Mouse (Mus musculus) adrenal gland, postnatal 10 days (tissue): ENCODE results near the gene Rpl11. TPM values are rescaled to one million over a fixed set of nuclear protein-coding genes. Genes with fewer than 3 reads are reported as not detected.

ENCODE experiments used
- DNase-seq: peaks from one replicate; pipeline ENCODE4 v3.0.0; 2021; ENCODE audit warnings: mixed read lengths
- total RNA-seq, 2 experiments: library from RNA; stranded (reverse); gene quantifications; 2 replicates each; pipeline ENCODE4 v1.2.3; 2021

Gene Rpl11
- total RNA-seq, 2 experiments from 2014 or later, result 633 to 663 TPM

DNA sequence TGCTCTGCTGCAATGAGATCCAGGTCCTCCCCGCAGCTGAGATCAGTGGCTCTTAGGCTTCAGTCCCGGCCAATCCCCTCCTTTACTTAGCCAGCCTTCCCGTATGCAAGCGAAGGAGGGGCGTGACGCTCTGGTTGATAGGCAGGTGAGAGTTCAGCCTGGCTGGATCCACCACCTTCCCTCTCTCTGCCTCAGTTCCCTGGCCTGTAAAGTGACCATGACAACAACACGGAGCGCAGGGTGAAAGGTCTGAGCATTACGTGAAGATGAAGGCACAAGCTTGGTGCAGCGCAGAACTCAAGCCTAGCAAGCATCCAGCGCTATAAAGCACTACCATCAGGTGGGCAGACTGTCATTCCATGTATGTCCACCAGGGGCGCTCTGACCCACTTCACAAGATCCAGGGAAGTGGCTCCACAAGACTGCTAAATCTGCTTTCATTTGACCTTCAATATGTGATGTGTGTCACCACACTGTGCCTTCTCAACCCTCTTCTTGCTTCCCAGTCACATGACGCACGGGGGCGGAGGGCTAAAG lies 18.0 kb upstream of the Rpl11 start:
- peak; percentile 87 for DNase-seq

DNA sequence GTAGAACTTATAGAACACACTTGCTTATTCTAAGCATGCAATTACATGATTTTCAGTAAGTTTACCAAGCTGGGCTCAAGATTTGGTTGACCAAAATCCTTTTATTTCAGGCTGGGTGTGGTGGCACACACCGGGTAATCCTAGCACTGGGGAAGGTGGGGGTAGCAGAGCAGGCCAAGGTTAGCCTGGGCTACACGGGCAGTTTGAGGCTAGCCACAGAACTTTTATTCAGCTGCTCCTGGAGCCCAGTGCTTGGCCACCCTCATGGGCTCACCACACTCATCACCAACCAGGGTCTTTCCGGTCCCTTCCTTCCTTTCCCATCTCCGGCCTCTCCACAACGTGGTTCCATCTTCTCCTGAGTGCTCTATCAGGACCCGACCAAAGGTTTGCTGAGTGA lies 17.4 kb upstream of the Rpl11 start:
- DNase-seq, result no peak

DNA sequence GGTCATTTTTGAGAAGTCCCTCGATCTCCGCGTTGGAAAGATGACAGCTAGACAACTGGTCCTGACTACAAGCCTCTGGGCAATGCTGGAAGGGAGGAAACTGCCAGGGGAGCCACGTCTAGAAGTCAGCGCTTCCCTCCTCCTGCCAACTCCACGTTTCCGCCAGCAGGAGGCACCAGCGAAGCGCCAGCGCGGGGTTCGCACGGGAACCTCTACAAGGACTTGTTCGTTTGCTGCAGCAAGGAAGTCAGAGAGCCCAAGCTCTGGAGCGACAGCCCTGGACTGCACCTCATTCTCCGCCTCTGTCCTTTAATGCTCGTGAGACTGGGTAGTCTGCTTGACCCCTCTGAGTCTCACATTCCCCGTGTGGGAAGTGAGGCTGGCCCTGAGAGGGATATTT lies 16.7 kb upstream of the Rpl11 start:
- DNase-seq, result peak; percentile 91

DNA sequence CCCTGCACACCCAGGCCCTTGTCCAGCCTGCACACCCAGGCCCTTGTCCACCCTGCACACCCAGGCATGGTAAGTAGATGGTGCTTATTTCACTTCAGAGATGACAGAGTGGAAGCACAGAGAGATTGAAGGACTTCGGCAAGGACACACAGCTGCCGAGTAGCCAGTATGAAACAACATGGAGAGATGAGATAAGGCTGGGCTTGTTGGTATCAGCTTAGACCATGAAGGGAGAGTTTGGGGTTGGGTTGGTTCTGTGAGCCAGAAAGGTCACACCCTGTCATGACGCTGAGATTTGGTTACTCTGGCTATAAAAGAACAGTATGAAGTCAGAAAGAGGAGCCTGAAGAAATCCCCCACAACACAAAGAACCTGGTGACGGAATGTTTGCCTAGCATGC lies 16.1 kb upstream of the Rpl11 start:
- DNase-seq, result no peak

DNA sequence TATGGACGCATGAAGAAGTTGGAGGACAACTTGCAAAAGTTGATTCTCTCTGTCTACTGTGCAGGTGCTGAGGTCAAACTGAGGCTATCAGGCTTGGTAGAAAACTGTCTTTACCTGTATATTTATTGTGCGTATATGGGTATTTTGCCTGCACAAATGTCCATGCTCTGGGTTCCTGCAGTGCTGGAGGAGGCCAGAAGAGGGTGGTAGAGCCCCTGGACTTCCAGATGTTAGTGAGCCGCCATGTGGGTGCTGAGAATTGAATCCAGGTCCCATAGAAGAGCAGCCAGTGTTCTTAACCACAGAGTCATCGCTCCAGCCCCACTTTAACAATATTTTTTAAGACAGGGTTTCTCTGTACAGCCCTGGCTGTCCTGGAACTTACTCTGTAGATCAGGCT lies 9.9 kb upstream of the Rpl11 start:
- DNase-seq, result no peak

DNA sequence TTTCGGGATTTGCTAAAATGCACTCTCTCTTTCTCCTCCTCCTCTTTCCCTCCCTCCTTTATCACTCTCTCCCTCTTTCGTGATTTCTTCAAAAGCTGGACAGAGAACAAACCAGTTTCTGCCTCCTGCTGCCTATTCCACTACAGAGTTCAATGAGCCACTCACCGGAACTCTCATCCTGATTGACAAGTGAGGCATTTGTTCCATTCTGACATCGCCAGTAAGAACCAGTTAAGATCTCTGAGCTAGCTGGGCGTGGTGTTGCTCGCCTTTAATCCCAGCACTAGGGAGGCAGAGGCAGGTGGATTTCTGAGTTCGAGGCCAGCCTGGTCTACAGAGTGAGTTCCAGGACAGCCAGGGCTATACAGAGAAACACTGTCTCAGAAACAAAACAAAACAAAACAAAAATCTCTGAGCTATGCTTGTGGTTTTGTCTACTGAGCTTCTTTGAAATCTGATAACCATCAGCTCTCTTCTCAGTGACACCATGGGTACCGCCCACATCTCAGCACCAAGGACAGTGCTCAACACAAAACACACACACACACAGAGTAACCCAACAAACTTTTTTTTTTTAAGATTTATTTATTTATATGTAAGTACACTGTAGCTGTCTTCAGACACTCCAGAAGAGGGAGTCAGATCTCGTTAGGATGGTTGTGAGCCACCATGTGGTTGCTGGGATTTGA lies 6.7 kb upstream of the Rpl11 start:
- DNase-seq, result peak; percentile 43

DNA sequence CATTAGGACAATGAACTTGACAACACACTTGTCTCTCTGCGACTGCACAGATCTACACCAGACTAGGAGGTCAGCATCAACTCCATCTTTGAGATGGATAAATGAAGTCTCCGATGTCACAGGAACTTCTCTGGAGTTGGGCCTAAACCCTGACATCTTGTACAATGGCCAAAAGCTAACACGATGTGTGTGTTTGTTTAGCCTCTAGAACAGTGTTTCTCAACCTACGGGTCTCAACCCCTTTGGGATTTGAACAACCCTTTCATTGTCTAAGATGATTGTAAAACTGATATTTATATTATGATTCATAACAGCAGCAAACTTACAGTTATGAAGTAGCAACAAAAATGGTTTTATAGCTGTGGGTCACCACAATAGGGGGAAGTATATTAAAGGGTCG lies 4.7 kb upstream of the Rpl11 start:
- no peak for DNase-seq

DNA sequence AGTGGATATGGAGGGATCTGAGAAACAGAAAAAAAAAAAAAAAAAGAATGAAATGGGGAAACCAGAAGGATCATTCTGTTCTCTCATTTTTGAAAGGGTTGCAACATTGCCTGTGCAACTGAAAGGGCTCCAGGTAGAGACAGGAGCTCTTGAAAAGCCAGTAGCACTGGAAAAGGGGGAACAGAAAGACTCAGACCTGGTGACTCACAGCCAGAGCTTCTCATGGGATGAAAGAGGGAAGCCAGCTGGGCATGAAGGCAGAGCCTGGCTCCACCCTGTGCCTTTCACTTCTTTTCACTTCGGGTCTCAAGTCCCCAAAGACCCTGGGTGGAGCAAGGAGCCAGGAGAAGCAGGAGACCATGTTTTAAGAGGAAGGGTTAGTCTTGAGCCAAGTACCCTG lies 2.8 kb upstream of the Rpl11 start:
- no peak for DNase-seq

DNA sequence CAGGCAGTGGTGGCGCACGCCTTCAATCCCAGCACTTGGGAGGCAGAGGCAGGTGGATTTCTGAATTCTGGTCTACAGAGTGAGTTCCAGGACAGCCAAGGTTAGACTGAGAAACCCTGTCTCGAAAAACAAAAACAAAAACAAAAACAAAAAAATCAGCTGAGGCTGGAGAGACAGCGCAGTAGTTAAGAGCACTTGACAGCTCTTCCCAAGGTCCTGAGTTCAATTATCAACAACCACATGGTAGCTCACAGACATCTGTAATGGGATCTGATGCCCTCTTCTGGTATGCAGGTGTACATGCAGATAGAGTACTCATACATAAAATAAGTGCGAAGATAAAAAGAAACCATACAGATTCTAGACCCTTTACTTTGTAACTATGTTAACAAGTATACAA lies 615 bp upstream of the Rpl11 start:
- no peak for DNase-seq

DNA sequence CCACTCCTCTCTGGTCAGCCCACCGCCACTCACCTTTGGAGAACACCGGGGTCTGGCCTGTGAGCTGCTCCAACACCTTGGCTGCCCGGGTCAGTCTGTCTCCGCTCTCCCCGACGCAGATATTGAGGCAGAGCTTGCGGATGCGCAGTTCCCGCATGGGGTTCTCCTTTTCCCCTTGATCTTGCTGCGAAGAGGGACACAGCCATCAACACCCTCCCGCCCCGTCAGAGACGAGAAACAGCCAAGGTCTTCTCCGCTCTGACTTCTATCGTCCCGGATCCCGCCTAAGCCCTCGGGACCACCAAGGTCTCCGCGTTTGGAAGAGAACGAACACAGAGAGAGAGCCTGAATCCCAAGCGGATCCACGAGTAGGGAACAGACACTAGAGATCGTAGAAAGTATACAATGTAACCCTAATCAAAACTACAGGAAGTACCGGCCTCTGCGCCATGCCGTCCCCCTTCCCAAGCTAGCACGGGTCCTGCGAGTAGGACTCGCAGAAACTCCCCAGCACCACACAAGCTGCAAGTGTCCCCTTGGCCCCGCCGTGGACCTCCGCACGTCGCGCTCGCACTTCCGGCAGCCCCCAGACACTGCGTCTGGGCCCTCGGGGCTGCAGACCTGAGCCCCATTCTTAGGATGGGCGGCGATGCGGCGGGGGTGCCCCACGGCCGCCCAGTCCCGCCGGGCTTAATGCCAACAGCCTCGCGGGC lies 538 bp downstream of the Rpl11 start:
- peak; percentile 43 for DNase-seq

DNA sequence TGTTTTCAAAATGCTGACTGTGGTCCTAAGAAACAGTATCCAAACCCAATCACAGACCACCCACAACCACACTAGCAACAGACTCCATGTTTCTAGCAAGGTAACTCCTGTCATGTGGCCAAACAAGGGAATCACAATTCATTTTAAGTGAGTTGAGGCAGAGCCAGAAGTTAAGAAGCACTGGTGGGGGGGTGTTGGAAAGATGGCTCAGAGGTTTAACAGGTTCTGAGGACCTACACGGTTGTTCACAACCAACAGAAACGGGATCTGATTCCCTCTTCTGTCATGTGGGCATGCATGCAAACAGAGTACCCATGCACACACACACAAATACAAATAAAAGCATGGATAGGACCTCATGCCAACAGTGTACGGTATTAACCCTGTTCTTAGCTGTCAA lies 1.2 kb downstream of the Rpl11 start:
- no peak for DNase-seq

DNA sequence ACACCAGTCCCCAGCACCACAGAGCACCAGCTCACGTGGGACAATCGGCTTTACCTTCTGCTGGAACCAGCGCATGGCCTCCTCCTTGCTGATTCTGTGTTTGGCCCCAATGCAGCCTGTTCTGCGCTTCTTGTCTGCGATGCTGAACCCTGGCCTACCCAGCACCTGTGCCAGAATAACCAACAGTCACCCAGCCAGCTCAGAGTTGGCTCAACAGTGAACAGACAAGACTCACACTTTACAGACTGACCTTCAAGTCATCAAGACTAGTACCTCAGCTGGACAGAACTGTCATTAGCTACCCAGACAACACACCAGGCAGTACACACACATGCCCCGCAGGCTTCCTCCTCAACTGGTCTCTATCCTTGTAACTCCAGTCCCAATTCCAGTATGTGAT lies 3.0 kb downstream of the Rpl11 start:
- peak; percentile 42 for DNase-seq

DNA sequence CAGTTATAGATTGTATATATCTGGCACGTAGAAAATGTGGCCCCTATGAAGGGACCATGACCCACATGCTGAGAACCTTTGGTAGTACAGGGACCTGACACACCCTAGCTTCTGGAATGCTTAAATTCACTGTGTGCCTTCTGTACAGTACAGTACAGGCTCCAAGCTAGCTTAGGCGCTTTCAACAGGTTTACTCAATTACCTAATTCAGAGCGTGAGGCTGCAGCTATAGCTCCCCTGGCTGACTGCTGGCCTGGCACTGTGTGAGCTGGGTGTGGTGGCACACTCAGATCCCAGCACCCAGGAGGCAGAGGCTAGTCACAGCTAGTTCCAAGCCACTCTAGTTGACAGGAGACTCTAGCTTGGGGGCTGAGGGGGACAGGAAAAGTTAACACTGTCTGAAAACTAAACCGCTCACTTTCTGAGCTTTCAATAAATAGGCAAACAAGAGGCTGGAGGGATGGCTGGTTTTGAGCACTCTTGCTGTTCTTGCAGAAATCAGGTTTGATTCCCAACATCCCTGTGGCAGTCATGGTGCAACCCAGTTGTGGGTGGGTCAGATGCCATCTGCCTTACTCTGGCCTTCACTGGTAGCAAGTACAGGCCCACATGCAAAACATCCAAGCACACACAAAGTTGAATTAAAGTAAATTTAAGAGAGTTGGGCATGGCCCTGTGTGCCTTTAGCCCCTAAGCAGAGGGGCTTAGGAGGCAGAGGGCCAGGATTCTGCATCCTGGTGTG lies 4.8 kb downstream of the Rpl11 start:
- DNase-seq, result no peak

DNA sequence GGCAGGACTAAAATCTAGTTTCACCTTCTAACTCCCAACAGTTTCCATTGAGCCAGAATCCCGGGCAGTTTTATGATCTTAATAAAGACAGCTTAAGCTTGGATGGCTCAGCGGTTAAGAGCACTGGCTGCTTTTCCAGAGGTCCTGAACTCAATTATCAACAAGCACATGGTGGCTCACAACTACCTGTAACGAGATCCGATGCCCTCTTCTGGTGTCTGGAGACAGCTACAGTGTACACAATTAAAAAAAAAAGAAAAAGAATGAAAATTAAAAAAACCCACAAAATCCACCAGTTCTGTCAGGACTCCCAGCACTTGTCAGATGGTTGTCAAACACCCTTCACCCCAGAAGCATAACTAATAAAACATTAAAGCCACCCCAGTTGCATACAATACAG lies 5.6 kb downstream of the Rpl11 start:
- DNase-seq, result no peak

DNA sequence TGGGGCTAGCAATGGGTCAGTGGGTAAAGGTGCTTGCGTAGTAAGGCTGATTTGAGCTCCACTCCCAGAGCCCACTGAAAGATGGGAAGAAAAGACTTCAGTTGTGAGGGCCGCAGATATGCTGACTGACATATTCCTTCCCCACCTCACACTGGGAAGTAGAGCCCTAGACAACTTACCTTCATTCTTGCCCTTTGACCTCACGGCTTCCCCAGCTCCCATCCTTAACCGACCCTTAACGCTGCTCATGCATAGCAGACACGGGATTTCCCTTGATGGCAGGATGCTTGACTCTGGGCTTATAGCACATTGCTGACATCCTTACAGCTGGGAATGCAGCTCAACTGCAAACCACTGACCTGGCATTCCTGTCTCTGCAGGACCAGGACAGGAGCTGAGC lies 6.3 kb downstream of the Rpl11 start:
- no peak for DNase-seq

DNA sequence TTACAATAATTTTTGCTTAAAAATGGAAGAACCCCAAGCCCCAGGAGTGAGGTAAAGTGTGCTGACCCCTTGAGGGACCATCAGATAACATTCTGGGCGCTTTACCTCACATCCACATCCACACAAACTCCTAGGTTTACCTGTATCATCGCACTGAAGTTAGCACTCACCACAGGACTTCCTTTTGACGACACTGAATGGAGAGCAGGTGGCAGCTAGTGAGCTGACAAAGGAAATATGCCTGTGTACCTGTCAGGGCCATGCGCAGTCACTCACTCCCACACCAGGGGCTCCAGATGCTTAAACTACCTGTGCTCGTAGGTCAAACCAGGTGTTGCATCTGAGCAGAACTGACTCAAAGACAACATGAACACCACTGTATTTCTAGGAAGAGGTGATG lies 8.1 kb downstream of the Rpl11 start:
- DNase-seq, result no peak

DNA sequence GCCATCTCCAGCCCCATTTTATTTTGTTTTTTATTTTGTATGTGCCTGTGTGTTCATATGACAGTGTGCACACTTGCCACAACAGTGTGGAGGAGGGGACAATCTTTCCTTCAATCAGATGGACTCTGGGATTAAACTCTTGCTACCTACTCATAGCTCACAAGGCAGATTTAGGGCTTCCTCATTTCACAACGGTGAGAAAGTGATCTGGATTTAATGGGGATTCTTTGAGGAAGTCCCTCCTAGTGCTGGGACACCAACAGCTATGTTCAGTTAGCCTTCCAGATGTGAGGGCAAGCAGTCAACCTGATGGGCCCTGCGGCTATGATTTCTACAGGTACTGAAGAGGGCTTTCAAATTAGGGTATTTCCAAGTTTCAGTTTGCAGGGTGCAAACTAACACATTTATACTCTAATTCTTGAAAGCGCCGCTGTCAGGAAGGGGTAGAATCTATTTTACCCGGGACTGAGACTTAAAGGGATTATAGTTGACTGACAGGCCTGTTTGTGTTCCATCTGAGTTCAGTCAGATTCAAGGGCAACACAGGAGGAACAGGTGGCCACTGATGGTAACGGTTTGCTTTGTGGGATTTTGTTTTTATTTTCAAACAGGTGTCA lies 9.3 kb downstream of the Rpl11 start:
- no peak for DNase-seq

DNA sequence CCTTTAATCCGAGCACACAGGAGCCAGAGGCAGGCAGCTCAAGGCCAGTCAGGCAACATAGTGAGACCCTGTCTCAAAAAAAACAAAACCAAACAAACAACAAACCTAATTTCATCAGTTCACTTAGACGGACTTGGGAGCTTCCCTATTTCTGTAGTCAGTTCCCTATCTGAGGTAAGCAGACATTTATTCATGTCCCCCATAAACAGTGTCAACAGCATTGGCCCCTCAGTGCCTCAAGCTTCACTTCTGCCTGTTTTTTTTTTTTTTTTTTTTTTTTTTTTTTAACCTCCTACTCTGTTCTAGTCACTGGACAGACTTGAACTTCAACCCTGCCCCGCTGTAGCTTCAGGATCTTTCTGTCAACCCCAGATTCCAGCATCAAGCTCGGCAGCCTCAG lies 18.1 kb downstream of the Rpl11 start:
- no peak for DNase-seq

DNA sequence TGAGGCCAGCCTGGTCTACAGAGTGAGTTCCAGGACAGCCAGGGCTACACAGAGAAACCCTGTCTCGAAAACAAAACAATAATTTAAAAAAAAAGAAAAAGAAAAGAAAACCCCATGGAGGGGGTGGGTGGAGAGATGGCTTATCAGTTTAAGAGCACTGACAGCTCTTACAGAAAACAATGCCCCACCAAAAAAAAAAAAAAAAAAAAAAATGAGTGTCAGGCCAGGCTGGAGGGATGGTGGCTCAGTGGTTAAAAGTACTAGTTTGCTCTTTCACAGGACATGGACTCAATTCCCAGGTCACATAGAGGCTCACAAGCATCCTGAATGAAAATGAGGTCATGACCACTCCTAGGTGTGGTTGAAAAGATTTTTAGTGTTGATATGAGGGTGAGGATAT lies 20.0 kb downstream of the Rpl11 start:
- DNase-seq, result no peak

DNA sequence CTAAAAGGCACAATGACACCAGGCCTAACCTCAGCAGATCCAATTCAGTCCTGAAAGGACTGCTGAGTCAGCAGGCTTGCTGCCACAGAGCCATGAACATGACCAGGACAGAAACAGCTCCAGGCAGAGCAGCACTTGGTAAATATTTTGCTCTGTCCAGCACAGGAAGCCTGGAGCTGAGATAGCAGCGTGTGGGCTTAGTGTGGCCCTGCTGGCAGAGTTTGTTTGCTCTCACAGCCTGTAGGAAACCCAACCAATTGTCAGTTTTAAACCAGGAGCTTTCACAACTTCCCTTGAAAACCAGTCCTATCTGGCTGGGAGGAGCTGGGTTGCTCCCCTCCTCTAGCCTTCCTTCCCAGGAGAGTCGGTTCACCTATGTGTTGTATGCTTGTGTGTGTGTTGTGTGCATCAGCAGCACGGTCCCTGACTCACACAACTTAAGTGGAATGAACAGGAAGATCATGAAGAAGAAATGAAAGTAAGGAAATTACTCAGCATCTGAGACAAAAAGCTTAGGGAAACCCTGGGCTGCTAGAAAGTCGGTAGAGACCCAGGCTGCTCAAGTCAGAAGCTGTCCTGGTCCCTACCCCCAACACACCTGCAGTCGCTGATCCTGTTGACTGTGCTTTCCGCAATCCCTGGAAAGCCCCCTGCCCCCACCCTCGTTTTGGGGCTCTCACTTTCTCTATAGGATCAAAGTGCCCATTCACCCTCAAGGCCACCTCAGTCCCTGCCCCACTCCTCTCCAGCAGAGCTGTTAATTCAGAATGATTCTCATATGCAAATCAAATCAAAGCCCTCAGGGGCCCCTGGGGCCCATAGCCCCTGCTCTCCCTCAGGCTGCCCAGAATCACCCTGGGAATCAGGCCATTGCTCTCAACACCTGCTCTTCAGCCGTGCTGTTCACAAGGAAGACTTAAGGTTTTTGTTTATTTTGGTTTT lies 22.0 kb downstream of the Rpl11 start:
- peak; percentile 44 for DNase-seq

DNA sequence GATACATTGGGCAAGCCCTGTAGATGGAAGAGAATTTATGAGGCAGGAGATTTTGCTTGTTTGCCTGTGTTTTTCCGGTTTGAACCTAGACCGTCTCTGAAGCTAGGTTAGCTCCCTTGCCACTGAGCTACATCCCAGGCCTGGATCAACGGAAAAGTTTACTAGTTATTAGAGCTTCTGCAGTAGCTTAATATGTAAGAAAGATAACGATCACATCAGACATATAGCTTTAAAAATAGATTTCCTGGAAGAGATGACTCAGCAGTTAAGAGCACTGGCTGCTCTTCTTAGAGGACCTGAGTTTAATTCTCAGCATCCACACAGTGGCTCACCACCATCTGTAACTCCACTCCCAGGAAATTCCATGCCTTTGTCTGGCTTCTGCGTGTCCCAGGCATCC lies 24.5 kb downstream of the Rpl11 start:
- DNase-seq, result no peak

DNA sequence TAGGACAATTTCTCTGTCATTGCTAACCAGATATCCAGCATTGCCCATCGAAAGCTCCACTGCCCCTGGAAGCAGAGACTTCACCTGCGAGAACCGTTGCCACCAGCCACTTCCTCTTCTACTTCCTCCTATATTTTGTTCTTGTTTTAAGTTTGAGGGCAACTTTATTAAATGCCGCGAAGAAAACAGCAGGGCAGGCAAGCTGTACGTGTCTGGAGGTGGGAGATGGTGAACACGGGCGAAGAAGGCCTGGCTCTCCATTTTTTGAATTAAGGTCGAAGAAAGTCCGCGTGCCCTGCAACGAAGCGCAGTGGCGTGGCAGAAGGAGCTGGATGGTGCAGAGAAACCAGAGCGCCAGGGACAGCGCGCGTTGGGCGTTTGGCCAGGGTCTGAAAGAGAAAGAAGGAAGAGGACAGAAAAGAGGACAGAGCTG lies 25.1 kb downstream of the Rpl11 start:
- no peak for DNase-seq
